19 mouse cellular contexts compared by ENCODE assay signal in genomic region chr10:53502471-53502870, GRCm38 (mm10).
DNase-seq lines count a peak whose midpoint lies in the region; ATAC-seq and TF ChIP-seq lines count a peak whose summit lies in the region.
"Had no signal": no experiment of that assay in that cellular context is flagged by ENCODE, and none has a peak within 500 bp of the region (broad histone marks: within the 10 kb centered on the region; RNA-seq: fewer than 3 reads in every experiment).

No protein-coding gene starts in this region.

- H3K36me3 ChIP-seq in heart, embryonic 13.5 days, result no peaks in the 10 kb centered on the region
- H3K36me3 ChIP-seq in limb, embryonic 14.5 days (ENCODE audit: control insufficient read depth, insufficient read depth, low read length), result no peaks in the 10 kb centered on the region
- H3K36me3 ChIP-seq: kidney, embryonic 15.5 days; liver, embryonic 15.5 days; midbrain, embryonic 12.5 days; neural tube, embryonic 12.5 days had no signal

- DNase-seq in heart, adult 9 months (ENCODE audit: low spot score in 2 of 2), result no peak
- no peak for DNase-seq in left cerebral cortex, adult 2 months (ENCODE audit: extremely low spot score in 1 of 2, low spot score in 2 of 2)
- DNase-seq in left cerebral cortex, postnatal 10 days (ENCODE audit: extremely low spot score in 1 of 2, low spot score in 2 of 2), result no peak
- DNase-seq in Patski (ENCODE audit: low read depth, low spot score) (no peak), MN1 (ENCODE audit: low spot score) (no peak)
- no peak for DNase-seq in limb, embryonic 14.5 days (ENCODE audit: low spot score)
- DNase-seq: adrenal gland, postnatal 25 days; kidney, adult 11 months; kidney, postnatal 25 days; lung, embryonic 14.5 days; lung, postnatal 14 days had no signal

- no peak for TF ChIP-seq CTCF in left cerebral cortex, adult 2 months (IDR thresholded peaks at IDR 0.05)
- TF ChIP-seq CTCF in Patski (IDR thresholded peaks at IDR 0.05), result no peak

- intact Hi-C loops in left cerebral cortex, adult 2 months (cut with DNase I), result no loop called here
- intact Hi-C loops in left cerebral cortex, postnatal 10 days (cut with DNase I), result loop anchor here (10.0 kb wide), 1 partner anchor 128 kb away; the partner anchor contains the start of gene Cep85l

- CTCF ChIA-PET in Patski (lab: Charles Lee), result interaction anchor here (1.3 to 1.9 kb wide), 2 partner anchors 154 to 160 kb away, joined by 3 to 6 read pairs; no protein-coding TSS in a partner anchor

- WGBS in heart, embryonic 13.5 days, result 55% methylated on average over 13 of the region's 13 CpGs
- WGBS in limb, embryonic 14.5 days, result 79% methylated on average over 13 of the region's 13 CpGs

- no peaks in the 10 kb centered on the region for H3K27me3 ChIP-seq in heart, embryonic 13.5 days (replicated peaks)
- no peaks in the 10 kb centered on the region for H3K27me3 ChIP-seq in Patski
- H3K27me3 ChIP-seq in limb, embryonic 14.5 days (ENCODE audit: control insufficient read depth, insufficient read depth, low read length), result no peaks in the 10 kb centered on the region
- H3K27me3 ChIP-seq: kidney, embryonic 15.5 days; liver, embryonic 15.5 days; midbrain, embryonic 12.5 days; neural tube, embryonic 12.5 days had no signal

- in situ Hi-C loops in Patski (cut with MboI; ENCODE audit: low pct_unique_long_range_greater_than_20kb), result loop anchor here (25.0 kb wide), 1 partner anchor 965 kb away; no protein-coding TSS in a partner anchor

- no peak for TF ChIP-seq POLR2A in limb, embryonic 14.5 days (IDR thresholded peaks at IDR 0.05; ENCODE audit: borderline replicate concordance, extremely low read depth, insufficient read depth, insufficient read length)

- H3K9me3 ChIP-seq in heart, embryonic 13.5 days, result 0 out of 2 replicates have a peak, but pooled peaks cover 7% of the 10 kb centered on the region
- H3K9me3 ChIP-seq in limb, embryonic 14.5 days (ENCODE audit: control insufficient read depth, low read length), result no peaks in the 10 kb centered on the region
- H3K9me3 ChIP-seq: kidney, embryonic 15.5 days; liver, embryonic 15.5 days; neural tube, embryonic 12.5 days had no signal

- H3K4me2 ChIP-seq in heart, embryonic 13.5 days, result peak overlapping the region; percentile 66
- H3K4me2 ChIP-seq in limb, embryonic 14.5 days (replicated peaks; ENCODE audit: low read depth, low read length, severe bottlenecking), result no peak overlapping the region
- H3K4me2 ChIP-seq: neural tube, embryonic 12.5 days had no signal

- peaks cover 22% of the 10 kb centered on the region for H3K4me1 ChIP-seq in heart, embryonic 13.5 days
- H3K4me1 ChIP-seq in limb, embryonic 14.5 days (ENCODE audit: control insufficient read depth, insufficient read depth, low read length), result peaks cover 3% of the 10 kb centered on the region; the same call in 1 of the 2 replicates
- H3K4me1 ChIP-seq: neural tube, embryonic 12.5 days had no signal

- H3K9ac ChIP-seq in heart, embryonic 13.5 days, result peak overlapping the region; percentile 76; the same call in 1 of the 2 replicates
- H3K9ac ChIP-seq in limb, embryonic 14.5 days (ENCODE audit: low read depth, low read length, severe bottlenecking), result 0 out of 2 replicates have a peak overlapping the region, but pooled peaks have one; percentile 22
- H3K9ac ChIP-seq: kidney, embryonic 15.5 days; liver, embryonic 15.5 days; lung, embryonic 14.5 days; midbrain, embryonic 12.5 days; neural tube, embryonic 12.5 days had no signal

- no peak for ATAC-seq in heart, embryonic 13.5 days (ENCODE audit: extremely low read depth, insufficient number of reproducible peaks, low FRiP score, low TSS enrichment)
- ATAC-seq in Patski, result peak; percentile 35
- ATAC-seq in limb, embryonic 14.5 days (ENCODE audit: low FRiP score, low read depth), result no peak
- ATAC-seq: inflammation-experienced regulatory T-cells, adult 6 months had no signal

- no peak overlapping the region for H3K4me3 ChIP-seq in heart, embryonic 13.5 days
- H3K4me3 ChIP-seq in left cerebral cortex, adult 2 months, result no peak overlapping the region
- no peak overlapping the region for H3K4me3 ChIP-seq in limb, embryonic 14.5 days (replicated peaks; ENCODE audit: low read length)
- H3K4me3 ChIP-seq: erythroblast, embryonic 14.5 days; kidney, embryonic 15.5 days; liver, embryonic 15.5 days; midbrain, embryonic 12.5 days; myocyte; neural tube, embryonic 12.5 days had no signal

- POLR2A ChIA-PET in Patski (lab: Charles Lee), result no interaction called here

- peak overlapping the region; percentile 71 for H3K27ac ChIP-seq in heart, embryonic 13.5 days (replicated peaks)
- peak overlapping the region; percentile 18; the same call in 1 of the 2 replicates for H3K27ac ChIP-seq in left cerebral cortex, adult 2 months
- no peak overlapping the region for H3K27ac ChIP-seq in limb, embryonic 14.5 days (replicated peaks; ENCODE audit: low read depth, low read length)
- H3K27ac ChIP-seq: liver, embryonic 15.5 days; neural tube, embryonic 12.5 days had no signal
